Mouse (Mus musculus) E14TG2a.4 (cell line): ENCODE data around the gene Rgs9bp.

ENCODE experiments used
- CTCF ChIP-seq: conservative IDR thresholded peaks from 2 replicates; pipeline ENCODE4 v1.5.1; 2014; ENCODE audit warnings: low read length
- NANOG ChIP-seq: IDR thresholded peaks from 2 replicates; pipeline ENCODE4 v1.6.1; 2014; ENCODE audit warnings: borderline replicate concordance, low read length, mixed read lengths
- POU5F1 ChIP-seq: IDR thresholded peaks from 2 replicates; pipeline ENCODE4 v1.6.1; 2014; ENCODE audit warnings: low read length, borderline replicate concordance

DNA sequence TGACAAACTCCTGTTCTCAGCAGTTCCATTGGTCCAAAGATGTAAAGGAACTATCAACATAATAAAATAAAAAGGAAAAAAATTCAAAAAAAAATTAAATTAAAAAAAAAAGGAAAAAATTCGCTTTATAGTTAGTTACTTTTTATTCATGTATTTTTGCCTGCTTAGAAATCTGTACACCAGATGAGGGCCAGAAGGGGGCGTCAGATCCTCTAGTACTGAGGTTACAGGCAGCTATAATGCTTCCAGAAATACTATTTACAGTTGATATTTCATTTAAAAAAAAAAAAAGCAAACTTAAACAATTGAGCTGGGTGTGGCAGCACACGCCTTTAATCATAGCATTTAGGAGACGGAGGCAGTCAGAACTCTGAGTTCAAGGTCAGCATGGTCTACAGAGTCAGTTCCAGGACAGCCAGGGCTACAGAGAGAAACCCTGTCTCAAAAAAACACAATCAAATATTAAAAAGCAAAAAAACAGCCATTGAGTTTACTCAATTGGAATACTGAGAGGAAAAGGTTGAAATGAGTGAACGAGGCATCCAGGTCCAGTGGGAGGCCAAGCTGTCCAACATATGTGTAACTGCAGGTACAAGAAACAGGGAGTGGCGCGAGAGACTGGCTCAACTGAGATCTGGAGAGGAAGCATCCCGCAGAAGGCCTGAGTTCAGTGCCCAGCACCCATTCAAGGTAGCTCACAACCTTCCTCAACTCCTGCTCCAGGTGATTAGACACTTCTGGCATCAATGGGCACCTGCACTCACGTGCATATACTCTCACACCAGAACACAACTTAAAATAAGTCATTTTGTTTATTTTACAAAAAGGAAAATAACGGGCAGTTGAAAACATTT lies 31.4 kb downstream of the Rgs9bp start:
- TF ChIP-seq CTCF (peak; percentile 43), POU5F1 (no peak), NANOG (no peak)
